Mouse (Mus musculus) olfactory bulb, adult 2 months (tissue): ENCODE measurements around the gene Ttyh2. TPM values are rescaled to one million over a fixed set of nuclear protein-coding genes. Genes with fewer than 3 reads are reported as not detected.

Experiments used
- H3K27ac ChIP-seq: fragments of 200-500 bp; 2 replicates; pipeline ENCODE4 v1.5.1; 2012; ENCODE audit warnings: low read depth, low read length; ENCODE audit not compliant: insufficient read depth
- H3K4me1 ChIP-seq: fragments of 200-500 bp; 2 replicates; pipeline ENCODE4 v1.6.1; 2012; ENCODE audit warnings: low read length; ENCODE audit not compliant: control insufficient read depth, insufficient read depth
- H3K4me3 ChIP-seq: fragments of 200-500 bp; 2 replicates; pipeline ENCODE4 v1.5.1; 2012; ENCODE audit warnings: mild to moderate bottlenecking, low read depth, low read length, moderate library complexity; ENCODE audit not compliant: insufficient read depth
- CTCF ChIP-seq: fragments of 200-500 bp; IDR thresholded peaks from 2 replicates; pipeline ENCODE4 v1.5.1; 2012; ENCODE audit warnings: low read depth, mild to moderate bottlenecking, low read length, moderate library complexity; ENCODE audit not compliant: insufficient read depth
- POLR2A ChIP-seq: fragments of 200-500 bp; IDR thresholded peaks from 2 replicates; pipeline ENCODE4 v1.6.1; 2012; ENCODE audit warnings: mild to moderate bottlenecking, low read depth, low read length, moderate library complexity; ENCODE audit not compliant: insufficient read depth
- WGBS: fragments of 180-500 bp; shearing (Covaris S2); methylation state at CpG from one replicate; pipeline ENCODE4 v1.1.7; 2018; 5-methylcytosine and 5-hydroxymethylcytosine counted together
- polyA plus RNA-seq: library from polyadenylated mRNA; stranded (reverse); fragments of >200 nt; gene quantifications from 2 replicates; pipeline ENCODE4 v1.2.4, GENCODE M21; 2012; ENCODE audit warnings: low replicate concordance; ENCODE audit not compliant: missing spikeins, insufficient read depth, insufficient read length

Gene Ttyh2
- polyA plus RNA-seq, 1 experiment = not detected

- Histone ChIP-seq H3K4me3 (no peak overlapping the region), H3K27ac (no peak overlapping the region), H3K4me1 (peaks cover 8% of the 10 kb centered on the region)
- 81% methylated on average over 14 of the region's 14 CpGs for WGBS
- TF ChIP-seq CTCF (no peak), POLR2A (no peak)
Observed at GRCm38 (mm10) chr11:114684627-114685373, 9.6 kb downstream of the Ttyh2 start.

DNA sequence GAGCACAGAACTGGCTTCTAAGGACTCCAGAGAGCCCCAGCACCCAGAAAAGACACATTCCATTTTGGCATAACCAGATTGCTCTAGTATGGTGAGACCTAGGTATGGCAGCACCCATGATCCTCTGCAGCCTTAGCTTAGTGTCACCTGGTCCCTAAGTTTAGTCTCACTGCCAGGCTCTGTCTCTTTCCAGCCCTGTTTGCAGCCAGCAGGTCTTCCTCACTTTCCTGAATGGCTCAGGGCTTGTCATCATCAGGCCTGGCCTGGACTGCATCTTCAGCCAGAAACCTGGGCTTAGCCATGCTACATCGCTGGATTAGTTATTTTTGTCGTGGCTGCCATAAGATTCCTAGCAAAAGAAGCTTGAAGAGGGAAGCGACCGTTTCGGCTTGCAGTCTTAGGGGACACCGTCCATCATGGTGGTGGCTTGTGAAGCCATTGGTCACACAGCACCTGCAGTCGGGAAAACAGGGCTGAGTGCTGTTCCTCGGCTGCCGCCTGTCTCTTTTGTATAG is 10.4 kb downstream of the Ttyh2 start:
- H3K27ac ChIP-seq = no peak overlapping the region
- peaks cover 8% of the 10 kb centered on the region for H3K4me1 ChIP-seq
- TF ChIP-seq POLR2A = no peak
- no peak overlapping the region for H3K4me3 ChIP-seq
- 90% methylated on average over 9 of the region's 9 CpGs for WGBS

GRCm38 (mm10) chr11:114686221-114686959 is 11.2 kb downstream of the Ttyh2 start:
- no peak overlapping the region for H3K4me3 ChIP-seq
- peaks cover 8% of the 10 kb centered on the region for H3K4me1 ChIP-seq
- WGBS = 93% methylated on average over 16 of the region's 16 CpGs
- TF ChIP-seq CTCF (no peak), POLR2A (no peak)
- H3K27ac ChIP-seq = no peak overlapping the region

- TF ChIP-seq CTCF = no peak
- no peak for TF ChIP-seq POLR2A
- WGBS = 77% methylated on average over 10 of the region's 10 CpGs
Observed at GRCm38 (mm10) chr11:114687574-114688188, 12.4 kb downstream of the Ttyh2 start.

DNA sequence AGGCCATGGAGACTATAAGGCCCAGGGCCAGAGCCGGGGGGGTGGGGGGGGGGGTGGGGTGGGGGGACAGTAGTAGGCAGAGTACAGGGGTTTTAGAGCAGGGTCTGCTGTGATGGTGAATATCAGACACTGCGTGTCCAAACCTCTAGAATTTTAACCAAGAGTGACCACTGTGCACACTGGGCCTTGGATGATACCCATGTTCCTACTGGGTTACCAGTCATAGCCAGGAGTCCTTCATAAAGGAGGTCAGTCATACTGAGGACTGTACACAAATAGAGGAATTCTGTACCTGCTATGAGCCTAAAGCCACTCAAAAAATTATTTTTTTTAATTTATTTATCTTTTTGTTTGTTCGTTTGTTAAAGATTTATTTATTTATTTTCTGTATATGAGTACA is 13.5 kb downstream of the Ttyh2 start:
- Histone ChIP-seq H3K4me3 (no peak overlapping the region), H3K27ac (no peak overlapping the region), H3K4me1 (peaks cover 14% of the 10 kb centered on the region)
- TF ChIP-seq CTCF = no peak
- no peak for TF ChIP-seq POLR2A
- 97% methylated on average over 2 of the region's 3 CpGs for WGBS

More at GRCm38 (mm10) chr11:114687574-114688188, 12.4 kb downstream of the Ttyh2 start:
- Histone ChIP-seq H3K27ac (no peak overlapping the region), H3K4me1 (peaks cover 13% of the 10 kb centered on the region), H3K4me3 (no peak overlapping the region)

GRCm38 (mm10) chr11:114690192-114690591 is 15.0 kb downstream of the Ttyh2 start:
- 86% methylated on average over 15 of the region's 15 CpGs for WGBS
- TF ChIP-seq POLR2A = no peak
- TF ChIP-seq CTCF = no peak
- no peak overlapping the region for H3K27ac ChIP-seq
- H3K4me1 ChIP-seq = peaks cover 9% of the 10 kb centered on the region; the same call in 1 of the 2 replicates
- no peak overlapping the region for H3K4me3 ChIP-seq

GRCm38 (mm10) chr11:114691454-114692182 is 16.4 kb downstream of the Ttyh2 start:
- H3K4me1 ChIP-seq = peaks cover 5% of the 10 kb centered on the region; the same call in 1 of the 2 replicates
- H3K4me3 ChIP-seq = no peak overlapping the region
- H3K27ac ChIP-seq = no peak overlapping the region
- TF ChIP-seq POLR2A (no peak), CTCF (no peak)
- WGBS = 83% methylated on average over 6 of the region's 6 CpGs

- no peak for TF ChIP-seq CTCF
- no peak for TF ChIP-seq POLR2A
- H3K27ac ChIP-seq = no peak overlapping the region
Observed at GRCm38 (mm10) chr11:114692601-114693000, 17.4 kb downstream of the Ttyh2 start.

DNA sequence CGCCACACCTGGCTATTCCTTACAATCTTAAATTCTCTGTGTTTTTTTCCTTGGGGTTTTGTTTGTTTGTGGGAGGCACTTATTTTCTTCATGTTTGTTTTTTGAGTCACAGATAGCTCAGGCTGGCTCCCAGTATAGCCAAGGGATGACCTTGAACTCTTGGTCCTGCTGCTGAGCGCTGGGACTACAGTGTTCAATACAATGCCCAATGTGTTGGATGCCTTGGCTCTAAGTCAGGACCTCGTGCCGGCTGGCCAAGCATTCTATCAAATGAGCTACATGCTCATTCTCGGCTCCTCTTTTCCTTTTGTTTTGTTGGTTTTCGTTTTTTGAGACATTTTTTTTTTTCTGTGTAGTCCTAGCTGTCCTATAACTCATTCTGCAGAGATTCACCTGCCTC is 18.2 kb downstream of the Ttyh2 start:
- no peak overlapping the region for H3K4me3 ChIP-seq
- no peak for TF ChIP-seq CTCF
- TF ChIP-seq POLR2A = no peak
- H3K27ac ChIP-seq = no peak overlapping the region
- WGBS = 72% methylated on average over 6 of the region's 6 CpGs
- H3K4me1 ChIP-seq = peaks cover 5% of the 10 kb centered on the region; the same call in 1 of the 2 replicates

More at GRCm38 (mm10) chr11:114692601-114693000, 17.4 kb downstream of the Ttyh2 start:
- H3K4me1 ChIP-seq = peaks cover 5% of the 10 kb centered on the region; the same call in 1 of the 2 replicates
- 50% methylated on average over 7 of the region's 7 CpGs for WGBS
- no peak overlapping the region for H3K4me3 ChIP-seq
